Mouse (Mus musculus): ENCODE data around the gene Stom. TPM values are rescaled to one million over a fixed set of nuclear protein-coding genes. Genes with fewer than 3 reads are reported as not detected.

The Stom gene
- polyA plus RNA-seq, 1 experiment from 2014 or later = 17.6 TPM

DNA sequence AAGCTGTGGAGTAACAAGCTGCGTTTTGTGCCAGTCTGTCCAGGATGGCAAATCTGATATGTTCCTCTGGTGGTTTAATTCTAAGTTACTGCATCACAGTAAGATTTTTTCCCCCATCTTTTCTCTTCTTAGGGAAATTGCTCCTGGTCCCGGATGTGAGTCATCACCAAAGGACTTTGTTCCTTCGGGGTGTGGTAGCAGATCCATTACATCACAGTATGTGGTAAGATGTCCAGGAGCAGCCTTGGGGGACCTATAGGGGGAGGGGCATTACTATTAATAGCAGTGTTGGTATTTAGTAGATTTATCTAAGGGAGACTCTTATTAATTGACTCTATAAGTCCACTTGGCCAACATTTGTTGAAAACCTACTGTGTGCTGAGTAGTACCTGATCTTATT, 5.8 kb upstream of the Stom start:
- Histone ChIP-seq H3K4me2 (ENCODE audit: low read length) (no peak overlapping the region), H3K27ac (ENCODE audit: low read length) (no peak overlapping the region), H3K4me3 (ENCODE audit: low read depth, low read length) (no peak overlapping the region), H3K4me1 (ENCODE audit: control insufficient read depth, insufficient read depth, low read length) (no peaks in the 10 kb centered on the region), H3K36me3 (ENCODE audit: control insufficient read depth, insufficient read depth, low read length) (no peaks in the 10 kb centered on the region), H3K27me3 (ENCODE audit: control insufficient read depth, insufficient read depth, low read depth, low read length) (no peaks in the 10 kb centered on the region), H3K9me3 (replicated peaks; ENCODE audit: control insufficient read depth, low read length, poor library complexity, severe bottlenecking) (no peaks in the 10 kb centered on the region), H3K9ac (ENCODE audit: low read depth, low read length) (no peak overlapping the region)
- WGBS = 87% methylated on average over 3 of the region's 3 CpGs
- no peak for ATAC-seq

DNA sequence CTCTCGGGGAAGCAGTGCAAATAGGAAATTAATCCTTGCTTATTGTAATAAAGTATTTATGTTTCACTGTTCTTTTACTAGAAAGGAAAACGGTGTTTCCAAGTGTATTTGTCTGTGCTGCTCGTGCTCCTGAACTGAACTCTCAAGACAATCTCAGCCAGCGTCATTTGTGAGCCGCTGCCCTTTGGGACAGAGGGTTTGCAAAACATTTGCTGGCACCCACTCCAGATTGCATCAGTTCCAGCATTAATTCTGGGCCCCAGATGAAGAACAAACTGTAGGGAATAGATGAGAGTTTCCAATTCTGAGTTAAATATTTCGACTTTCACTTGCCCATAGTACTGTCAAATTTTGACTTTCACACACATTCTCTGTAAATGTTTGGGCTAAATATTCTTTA, 1.9 kb upstream of the Stom start:
- no peak overlapping the region for H3K4me3 ChIP-seq (ENCODE audit: low read depth, low read length)
- peaks cover 12% of the 10 kb centered on the region for H3K4me1 ChIP-seq (ENCODE audit: control insufficient read depth, insufficient read depth, low read length)
- H3K27me3 ChIP-seq (ENCODE audit: control insufficient read depth, insufficient read depth, low read depth, low read length) = no peaks in the 10 kb centered on the region
- no peaks in the 10 kb centered on the region for H3K9me3 ChIP-seq (replicated peaks; ENCODE audit: control insufficient read depth, low read length, poor library complexity, severe bottlenecking)
- no peak overlapping the region for H3K9ac ChIP-seq (ENCODE audit: low read depth, low read length)
- H3K4me2 ChIP-seq (ENCODE audit: low read length) = no peak overlapping the region
- WGBS = 84% methylated on average over 6 of the region's 6 CpGs
- no peaks in the 10 kb centered on the region for H3K36me3 ChIP-seq (ENCODE audit: control insufficient read depth, insufficient read depth, low read length)
- no peak overlapping the region for H3K27ac ChIP-seq (ENCODE audit: low read length)
- ATAC-seq = no peak

GRCm38 (mm10) chr2:35338036-35338435, 1.3 kb upstream of the Stom start:
- no peaks in the 10 kb centered on the region for H3K27me3 ChIP-seq (ENCODE audit: control insufficient read depth, insufficient read depth, low read depth, low read length)
- H3K4me3 ChIP-seq (ENCODE audit: low read depth, low read length) = no peak overlapping the region
- no peak overlapping the region for H3K4me2 ChIP-seq (ENCODE audit: low read length)
- H3K4me1 ChIP-seq (ENCODE audit: control insufficient read depth, insufficient read depth, low read length) = peaks cover 12% of the 10 kb centered on the region
- ATAC-seq = no peak
- no peaks in the 10 kb centered on the region for H3K36me3 ChIP-seq (ENCODE audit: control insufficient read depth, insufficient read depth, low read length)
- WGBS = 82% methylated on average over 1 of the region's 1 CpGs
- H3K9me3 ChIP-seq (replicated peaks; ENCODE audit: control insufficient read depth, low read length, poor library complexity, severe bottlenecking) = no peaks in the 10 kb centered on the region
- H3K27ac ChIP-seq (ENCODE audit: low read length) = no peak overlapping the region
- H3K9ac ChIP-seq (ENCODE audit: low read depth, low read length) = no peak overlapping the region

GRCm38 (mm10) chr2:35337419-35337818, 643 bp upstream of the Stom start:
- Histone ChIP-seq H3K27me3 (ENCODE audit: control insufficient read depth, insufficient read depth, low read depth, low read length) (no peaks in the 10 kb centered on the region), H3K9ac (ENCODE audit: low read depth, low read length) (peak overlapping the region; percentile 65; the same call in 1 of the 2 replicates), H3K4me1 (ENCODE audit: control insufficient read depth, insufficient read depth, low read length) (peaks cover 12% of the 10 kb centered on the region), H3K27ac (ENCODE audit: low read length) (peak overlapping the region; percentile 20; the same call in 1 of the 2 replicates), H3K9me3 (replicated peaks; ENCODE audit: control insufficient read depth, low read length, poor library complexity, severe bottlenecking) (no peaks in the 10 kb centered on the region), H3K4me2 (ENCODE audit: low read length) (peak overlapping the region; percentile 90), H3K4me3 (ENCODE audit: low read depth, low read length) (peak overlapping the region; percentile 59), H3K36me3 (ENCODE audit: control insufficient read depth, insufficient read depth, low read length) (no peaks in the 10 kb centered on the region)
- ATAC-seq = no peak; the same call in 1 of the 2 replicates
- 51% methylated on average over 10 of the region's 10 CpGs for WGBS

DNA sequence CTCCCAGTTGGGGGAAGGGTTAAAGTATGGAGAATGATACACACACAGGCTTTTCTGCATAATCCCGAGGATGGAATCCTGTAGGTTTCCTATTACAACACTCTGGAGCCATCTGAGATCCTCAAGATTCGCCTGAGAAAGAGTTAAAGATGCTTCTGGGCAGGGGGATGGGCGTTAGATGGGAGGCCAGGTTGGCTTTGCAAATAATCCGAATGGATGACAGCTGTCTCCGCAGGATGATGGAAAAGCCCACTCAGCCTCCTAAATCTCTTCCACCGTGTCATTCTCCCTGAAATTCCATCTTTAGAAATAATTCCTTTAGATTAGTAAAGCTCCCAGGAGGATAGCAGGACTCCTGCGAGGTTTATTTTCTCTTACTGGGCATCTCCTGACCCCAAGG, 1.2 kb downstream of the Stom start:
- Histone ChIP-seq H3K27ac (ENCODE audit: low read length) (no peak overlapping the region), H3K36me3 (ENCODE audit: control insufficient read depth, insufficient read depth, low read length) (no peaks in the 10 kb centered on the region), H3K9ac (ENCODE audit: low read depth, low read length) (0 out of 2 replicates have a peak overlapping the region, but pooled peaks have one; percentile 65), H3K9me3 (replicated peaks; ENCODE audit: control insufficient read depth, low read length, poor library complexity, severe bottlenecking) (no peaks in the 10 kb centered on the region), H3K4me2 (ENCODE audit: low read length) (peak overlapping the region; percentile 90), H3K4me1 (ENCODE audit: control insufficient read depth, insufficient read depth, low read length) (peaks cover 12% of the 10 kb centered on the region), H3K4me3 (ENCODE audit: low read depth, low read length) (peak overlapping the region; percentile 59), H3K27me3 (ENCODE audit: control insufficient read depth, insufficient read depth, low read depth, low read length) (no peaks in the 10 kb centered on the region)
- ATAC-seq = no peak
- WGBS = 4% methylated on average over 7 of the region's 7 CpGs

- Histone ChIP-seq H3K4me1 (ENCODE audit: control insufficient read depth, insufficient read depth, low read length) (peaks cover 12% of the 10 kb centered on the region), H3K27me3 (ENCODE audit: control insufficient read depth, insufficient read depth, low read depth, low read length) (no peaks in the 10 kb centered on the region), H3K4me2 (ENCODE audit: low read length) (no peak overlapping the region), H3K36me3 (ENCODE audit: control insufficient read depth, insufficient read depth, low read length) (no peaks in the 10 kb centered on the region), H3K4me3 (ENCODE audit: low read depth, low read length) (no peak overlapping the region), H3K9me3 (replicated peaks; ENCODE audit: control insufficient read depth, low read length, poor library complexity, severe bottlenecking) (no peaks in the 10 kb centered on the region), H3K27ac (ENCODE audit: low read length) (no peak overlapping the region), H3K9ac (ENCODE audit: low read depth, low read length) (no peak overlapping the region)
- no peak for ATAC-seq
These were observed 3.1 kb downstream of the Stom start for GRCm38 (mm10) chr2:35333670-35334069.

- WGBS = 74% methylated on average over 2 of the region's 2 CpGs
- ATAC-seq = no peak
- peaks cover 8% of the 10 kb centered on the region for H3K4me1 ChIP-seq (ENCODE audit: control insufficient read depth, insufficient read depth, low read length)
These were observed 5.6 kb downstream of the Stom start for GRCm38 (mm10) chr2:35331205-35331604.

DNA sequence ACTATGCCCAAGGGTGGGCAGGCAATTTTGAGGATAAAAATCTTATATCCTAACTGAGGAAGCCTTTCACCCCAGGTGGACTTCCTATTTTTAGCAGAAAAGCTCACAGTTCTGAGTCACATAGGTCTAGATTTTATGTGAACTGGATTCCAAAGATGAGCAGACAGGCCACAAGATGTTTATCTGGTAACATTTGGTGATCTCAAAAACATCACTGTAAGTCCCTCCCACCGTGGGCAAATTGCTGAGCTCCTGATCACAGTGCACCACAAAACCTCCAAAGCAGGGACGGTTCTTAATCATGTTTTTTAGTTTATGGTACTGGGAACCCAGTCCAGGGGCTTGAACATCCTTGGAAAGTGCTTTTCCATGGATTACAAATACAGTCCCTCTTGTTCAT, 7.7 kb downstream of the Stom start:
- ATAC-seq = no peak
- no peaks in the 10 kb centered on the region for H3K9me3 ChIP-seq (replicated peaks; ENCODE audit: control insufficient read depth, low read length, poor library complexity, severe bottlenecking)
- no peak overlapping the region for H3K4me2 ChIP-seq (ENCODE audit: low read length)
- no peaks in the 10 kb centered on the region for H3K27me3 ChIP-seq (ENCODE audit: control insufficient read depth, insufficient read depth, low read depth, low read length)
- no peak overlapping the region for H3K27ac ChIP-seq (ENCODE audit: low read length)
- WGBS = 88% methylated on average over 2 of the region's 2 CpGs
- H3K4me3 ChIP-seq (ENCODE audit: low read depth, low read length) = no peak overlapping the region
- no peaks in the 10 kb centered on the region for H3K36me3 ChIP-seq (ENCODE audit: control insufficient read depth, insufficient read depth, low read length)
- no peak overlapping the region for H3K9ac ChIP-seq (ENCODE audit: low read depth, low read length)
- no peaks in the 10 kb centered on the region for H3K4me1 ChIP-seq (ENCODE audit: control insufficient read depth, insufficient read depth, low read length)

More at GRCm38 (mm10) chr2:35331205-35331604, 5.6 kb downstream of the Stom start:
- Histone ChIP-seq H3K4me3 (ENCODE audit: low read depth, low read length) (no peak overlapping the region), H3K9ac (ENCODE audit: low read depth, low read length) (no peak overlapping the region), H3K36me3 (ENCODE audit: control insufficient read depth, insufficient read depth, low read length) (no peaks in the 10 kb centered on the region), H3K27ac (ENCODE audit: low read length) (no peak overlapping the region), H3K27me3 (ENCODE audit: control insufficient read depth, insufficient read depth, low read depth, low read length) (no peaks in the 10 kb centered on the region), H3K4me2 (ENCODE audit: low read length) (no peak overlapping the region), H3K9me3 (replicated peaks; ENCODE audit: control insufficient read depth, low read length, poor library complexity, severe bottlenecking) (no peaks in the 10 kb centered on the region)

- no peaks in the 10 kb centered on the region for H3K36me3 ChIP-seq (ENCODE audit: control insufficient read depth, insufficient read depth, low read length)
- H3K4me3 ChIP-seq (ENCODE audit: low read depth, low read length) = no peak overlapping the region
- ATAC-seq = no peak
- H3K27me3 ChIP-seq (ENCODE audit: control insufficient read depth, insufficient read depth, low read depth, low read length) = no peaks in the 10 kb centered on the region
- no peak overlapping the region for H3K4me2 ChIP-seq (ENCODE audit: low read length)
- H3K9me3 ChIP-seq (replicated peaks; ENCODE audit: control insufficient read depth, low read length, poor library complexity, severe bottlenecking) = no peaks in the 10 kb centered on the region
- H3K4me1 ChIP-seq (ENCODE audit: control insufficient read depth, insufficient read depth, low read length) = no peaks in the 10 kb centered on the region
- 24% methylated on average over 11 of the region's 11 CpGs for WGBS
- H3K27ac ChIP-seq (ENCODE audit: low read length) = no peak overlapping the region
- H3K9ac ChIP-seq (ENCODE audit: low read depth, low read length) = no peak overlapping the region
These were observed 8.5 kb downstream of the Stom start for GRCm38 (mm10) chr2:35328064-35328792.

Data from midbrain, embryonic 16.5 days (tissue).